Mouse (Mus musculus) layer of hippocampus, postnatal 36 days (tissue): Measurements from ENCODE around the gene Ube2i. TPM values are rescaled to one million over a fixed set of nuclear protein-coding genes. Genes with fewer than 3 reads are reported as not detected.

Source experiments
- DNase-seq, 2 experiments: peaks; one replicate each; pipeline ENCODE4 v3.0.0; 2022
- total RNA-seq, 2 experiments: library from RNA; stranded (reverse); gene quantifications; 2 replicates each; pipeline ENCODE4 v1.2.3; 2021

Gene Ube2i
- 100 to 1,000 TPM; 234 to 241 TPM for total RNA-seq

DNA sequence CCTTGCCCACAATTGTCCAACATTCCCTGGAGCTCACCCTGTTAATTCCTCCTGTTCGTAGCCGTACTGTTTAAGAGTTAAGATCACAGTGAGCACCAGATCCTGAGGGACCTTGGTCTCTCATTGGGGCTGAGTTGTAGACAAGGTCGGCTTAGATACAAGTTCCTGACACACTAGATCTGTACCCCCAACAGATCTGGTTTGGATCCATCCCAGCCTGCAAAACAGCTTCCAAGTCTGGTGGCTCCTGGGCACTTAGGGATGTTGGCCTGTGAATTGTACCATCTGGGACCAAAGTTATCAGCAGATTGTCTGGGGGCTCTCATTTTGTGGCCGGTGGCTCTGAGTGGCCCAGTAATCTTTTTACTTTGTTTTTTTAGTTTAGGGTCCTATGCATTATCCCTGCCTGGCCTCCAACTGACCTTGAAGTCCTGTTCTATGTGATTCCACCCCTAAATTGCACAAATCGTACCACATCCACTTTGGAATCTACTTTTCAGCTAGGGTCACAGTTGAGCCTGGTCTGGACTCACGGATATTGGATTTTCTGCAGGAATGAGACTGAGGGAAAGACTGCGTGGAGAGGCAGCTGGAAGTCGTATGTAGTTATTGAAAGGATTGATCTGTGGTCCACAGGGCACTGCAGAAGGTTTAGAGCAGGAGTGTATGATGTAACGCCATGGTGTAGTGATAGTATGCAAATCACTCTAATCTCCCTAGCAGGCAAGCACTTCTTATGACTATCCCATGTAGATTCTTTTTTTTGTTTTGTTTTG lies at the start of gene Ube2i:
TSS of gene Ube2i (minus strand) at position 52 of the 776 bp plus-strand sequence.
- no peak for DNase-seq

DNA sequence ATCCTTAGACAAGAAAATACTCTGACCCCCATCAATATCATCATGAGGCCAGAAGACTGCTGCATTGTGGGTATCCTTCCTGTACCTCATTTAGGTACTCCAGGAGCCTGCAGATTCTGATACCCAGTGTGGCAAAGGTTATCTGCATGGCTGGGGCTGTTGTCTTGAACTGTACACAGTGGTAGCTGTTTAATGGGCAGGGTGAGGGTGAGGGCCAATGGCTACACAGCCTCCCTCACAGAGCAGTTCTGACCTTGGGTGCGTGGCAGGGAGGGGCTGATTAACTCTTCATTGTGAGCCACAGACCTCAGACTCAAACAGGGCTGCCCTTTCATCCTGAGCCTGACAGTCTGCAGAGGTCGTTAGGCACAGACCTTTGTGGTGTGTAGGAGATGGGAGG lies 48.5 kb upstream of the Ube2i start:
- no peak for DNase-seq

DNA sequence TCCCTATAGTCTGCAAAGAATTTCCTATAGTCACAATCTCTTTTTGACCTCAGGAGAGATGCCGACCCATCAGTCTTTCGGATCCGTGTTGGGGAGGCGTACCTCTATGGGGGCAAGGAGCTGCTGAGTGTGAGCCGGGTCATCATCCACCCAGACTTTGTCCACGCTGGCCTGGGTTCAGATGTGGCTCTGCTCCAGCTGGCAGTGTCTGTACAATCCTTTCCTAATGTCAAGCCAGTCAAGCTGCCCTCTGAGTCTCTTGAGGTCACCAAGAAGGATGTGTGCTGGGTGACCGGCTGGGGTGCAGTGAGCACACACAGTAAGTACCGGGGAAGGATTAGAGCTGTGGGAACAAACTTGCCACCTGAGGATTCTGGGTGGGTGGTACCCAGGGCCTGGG lies 46.4 kb upstream of the Ube2i start:
- DNase-seq = no peak

DNA sequence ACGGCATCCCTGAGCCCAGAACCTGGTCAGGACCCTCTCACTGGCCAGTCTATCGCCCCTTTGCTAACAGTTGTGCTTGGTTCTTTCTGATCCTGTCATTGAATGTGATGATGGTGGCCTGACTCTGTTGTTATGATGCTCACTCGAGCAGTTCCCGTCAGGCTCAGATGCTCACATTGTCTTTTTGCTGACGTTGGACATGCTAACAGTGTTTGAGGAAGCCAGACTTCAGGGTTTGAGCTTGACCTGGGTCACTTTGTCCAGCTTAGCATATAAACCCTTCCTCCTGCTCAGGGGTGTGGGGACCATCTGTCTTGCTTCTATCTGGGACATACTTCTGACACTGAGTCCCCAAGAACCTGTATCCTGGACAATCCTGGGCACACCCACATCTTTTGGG lies 43.9 kb upstream of the Ube2i start, which contains the start of gene Prss29:
TSS of gene Prss29 (plus strand) at position 301 of the 400 bp plus-strand sequence.
- DNase-seq = no peak

DNA sequence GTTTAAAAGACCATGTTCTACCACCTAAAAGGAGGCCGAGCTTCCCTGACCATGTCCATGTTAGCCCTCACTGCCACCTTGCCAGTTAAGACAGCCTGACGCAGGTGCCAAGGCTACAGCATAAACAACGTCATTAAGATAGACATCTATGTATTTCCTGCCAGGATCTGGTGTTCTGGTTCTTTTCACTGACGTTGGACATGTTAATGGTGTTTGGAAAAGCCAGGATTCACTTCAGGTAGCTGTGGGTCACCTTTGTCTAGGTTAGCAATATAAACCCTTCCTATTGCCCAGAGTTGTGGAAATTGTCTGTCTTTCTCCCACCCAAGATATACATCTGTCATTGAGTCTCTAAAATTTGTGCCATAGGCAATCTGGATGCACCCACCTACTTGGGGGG lies 33.9 kb upstream of the Ube2i start, which contains the start of gene Prss28:
TSS of gene Prss28 (plus strand) at position 301 of the 400 bp plus-strand sequence.
- no peak for DNase-seq

DNA sequence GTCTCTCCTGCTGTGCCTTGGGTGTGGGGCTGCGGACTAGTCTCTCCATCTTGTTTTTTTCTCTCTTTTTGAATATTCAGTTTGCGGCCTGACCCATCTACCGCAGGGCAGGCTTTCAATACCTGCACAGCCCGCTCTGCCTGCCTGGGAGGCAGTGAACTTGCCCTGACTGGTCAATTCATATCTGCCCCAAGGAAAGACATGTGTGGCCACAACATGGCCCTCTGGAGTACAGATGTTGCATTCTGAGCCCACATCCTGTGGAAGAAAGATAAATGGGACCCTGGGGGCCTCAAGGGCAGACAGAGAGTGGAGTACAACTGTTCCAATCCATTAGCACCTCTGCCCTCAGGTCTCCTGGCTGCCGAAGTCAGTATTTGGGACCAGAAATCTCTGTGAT lies 23.7 kb upstream of the Ube2i start, which contains the start of gene Prss34:
TSS of gene Prss34 (plus strand) at position 301 of the 400 bp plus-strand sequence.
- DNase-seq = no peak

DNA sequence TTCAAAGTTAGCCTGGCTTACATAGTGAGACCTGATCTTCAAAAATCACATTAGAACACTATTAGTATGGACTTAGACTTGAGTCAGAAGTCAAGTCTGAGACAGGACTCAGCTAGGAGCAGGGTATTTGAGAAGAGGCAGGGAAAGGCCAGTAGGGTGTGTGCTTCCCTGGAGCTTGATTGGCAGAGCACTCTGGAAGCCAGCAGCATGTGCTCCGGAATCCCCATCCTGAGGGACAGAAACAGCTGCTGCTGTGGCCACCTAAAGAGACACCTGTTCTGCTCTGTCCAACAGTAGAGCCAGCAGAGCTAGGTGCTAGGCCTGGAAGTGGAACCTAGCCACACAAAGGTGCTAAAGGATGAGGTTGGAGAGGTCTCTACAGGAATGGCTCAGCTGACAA lies 19.7 kb upstream of the Ube2i start:
- DNase-seq = no peak

DNA sequence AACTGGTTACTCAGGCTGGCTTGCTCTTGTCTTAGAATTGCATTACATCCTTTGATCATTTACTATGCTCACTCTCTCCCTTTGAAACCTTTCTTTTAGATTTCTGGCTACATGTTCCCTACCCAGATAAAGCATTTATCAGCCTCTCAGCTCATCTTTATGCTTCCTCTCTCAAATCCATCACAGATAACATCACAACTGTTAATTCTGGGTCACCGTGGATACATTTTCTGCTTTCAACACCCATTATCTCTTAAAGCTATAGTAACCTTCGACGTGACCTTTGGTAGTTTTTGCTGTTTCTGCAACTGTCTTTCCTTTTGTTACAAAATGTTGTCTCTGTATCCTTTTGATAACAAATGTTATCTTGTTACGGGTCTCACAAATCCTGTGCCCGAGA lies 19.1 kb upstream of the Ube2i start:
- DNase-seq = no peak

DNA sequence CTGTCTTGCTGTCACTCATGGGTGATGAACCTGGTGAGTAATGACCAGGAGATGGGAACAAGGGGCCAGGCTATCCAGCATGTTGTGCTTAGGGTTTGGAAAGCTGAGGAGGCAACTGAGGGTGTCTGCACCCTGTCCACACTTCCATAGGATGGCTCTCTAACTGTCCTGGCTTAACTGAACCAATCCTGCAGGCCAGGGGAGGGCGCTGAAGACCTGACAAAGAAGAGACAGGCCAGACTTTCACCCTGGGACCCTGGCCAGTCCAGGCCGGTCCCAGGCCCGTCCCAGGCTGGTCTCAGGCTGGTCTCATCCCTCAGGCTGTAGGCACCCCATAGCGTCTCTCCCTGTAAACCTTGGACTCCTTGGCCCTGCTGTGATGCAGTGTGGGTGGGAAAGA lies 16.0 kb upstream of the Ube2i start:
- no peak for DNase-seq

DNA sequence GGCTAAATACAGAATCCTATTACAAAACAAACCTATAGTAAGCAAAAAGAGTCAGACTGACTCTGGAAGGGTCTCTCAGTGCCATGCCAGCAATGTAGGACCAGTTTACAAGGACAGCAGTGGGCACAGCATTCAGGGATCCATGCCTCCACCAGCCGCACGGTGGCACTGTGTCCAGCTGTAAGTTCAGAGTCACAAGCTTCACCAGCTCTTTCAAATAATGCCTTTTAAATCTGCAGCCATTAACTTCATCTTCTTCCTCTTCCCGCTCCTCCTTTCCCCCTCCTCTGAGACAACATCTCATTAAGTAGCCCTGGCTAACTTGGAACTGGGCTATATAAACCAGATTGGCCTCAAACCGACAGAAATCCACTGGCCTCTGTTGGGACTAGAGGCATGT lies 14.4 kb upstream of the Ube2i start:
- DNase-seq = peak in 1 of 2 experiments; percentile 29

DNA sequence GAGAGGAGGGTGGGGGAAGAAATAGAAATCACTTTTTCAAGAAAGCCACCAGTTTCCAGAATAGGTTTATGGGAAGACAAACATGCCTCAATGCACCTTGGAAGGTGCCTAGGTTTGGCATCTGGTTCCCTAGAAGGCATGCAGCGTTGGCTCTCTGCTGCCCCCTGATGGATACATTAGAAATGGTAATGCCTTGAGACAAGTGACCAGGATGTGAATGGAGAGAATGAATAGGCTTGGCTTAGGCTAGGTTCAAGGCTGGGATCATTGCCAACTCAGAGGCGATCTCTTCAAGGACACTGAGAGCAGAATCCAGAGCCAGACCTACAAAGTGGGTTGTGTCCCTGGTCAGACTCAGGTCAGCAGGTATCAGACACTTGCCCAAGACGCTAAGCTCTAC lies 10.6 kb upstream of the Ube2i start:
- DNase-seq = peak in 1 of 2 experiments; percentile 37

DNA sequence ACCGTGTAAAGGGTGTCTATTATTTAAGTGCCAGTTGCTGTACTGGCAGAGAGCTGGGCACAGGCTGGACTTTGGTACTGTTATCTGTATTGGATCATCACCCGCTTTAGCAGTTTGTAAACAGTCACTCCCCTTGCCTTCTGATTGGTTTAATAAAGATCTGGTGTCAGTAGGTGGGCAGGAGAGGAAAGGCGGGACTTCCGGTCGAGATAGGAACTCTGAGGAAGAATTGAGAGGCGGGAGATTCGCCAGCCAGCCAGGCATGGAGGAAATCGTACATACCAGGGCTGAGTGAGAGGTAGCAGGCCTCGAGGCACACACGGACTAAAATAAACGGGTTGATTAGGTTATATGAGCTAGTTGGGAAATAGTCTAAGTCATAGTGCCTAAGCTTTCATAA lies 7.7 kb upstream of the Ube2i start:
- no peak for DNase-seq

DNA sequence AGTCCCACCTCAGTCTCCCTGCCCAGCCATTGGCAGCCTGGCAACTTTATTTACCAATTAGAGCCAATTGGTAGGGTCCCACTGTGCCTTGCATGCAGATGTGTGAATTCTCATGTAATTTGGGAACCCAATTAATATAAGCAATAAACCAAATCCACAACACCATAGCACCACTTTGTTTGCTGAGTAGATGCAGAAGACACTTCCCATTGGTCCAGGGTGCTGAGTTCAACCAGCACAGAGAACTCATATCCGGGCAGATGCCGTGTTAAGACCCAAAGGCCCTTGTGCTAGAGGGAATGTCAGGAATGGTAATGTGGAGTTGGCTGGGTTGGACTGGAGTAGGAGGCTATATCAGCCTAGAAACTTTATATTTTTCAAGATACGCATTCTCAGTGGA lies 1.4 kb upstream of the Ube2i start:
- DNase-seq = no peak

DNA sequence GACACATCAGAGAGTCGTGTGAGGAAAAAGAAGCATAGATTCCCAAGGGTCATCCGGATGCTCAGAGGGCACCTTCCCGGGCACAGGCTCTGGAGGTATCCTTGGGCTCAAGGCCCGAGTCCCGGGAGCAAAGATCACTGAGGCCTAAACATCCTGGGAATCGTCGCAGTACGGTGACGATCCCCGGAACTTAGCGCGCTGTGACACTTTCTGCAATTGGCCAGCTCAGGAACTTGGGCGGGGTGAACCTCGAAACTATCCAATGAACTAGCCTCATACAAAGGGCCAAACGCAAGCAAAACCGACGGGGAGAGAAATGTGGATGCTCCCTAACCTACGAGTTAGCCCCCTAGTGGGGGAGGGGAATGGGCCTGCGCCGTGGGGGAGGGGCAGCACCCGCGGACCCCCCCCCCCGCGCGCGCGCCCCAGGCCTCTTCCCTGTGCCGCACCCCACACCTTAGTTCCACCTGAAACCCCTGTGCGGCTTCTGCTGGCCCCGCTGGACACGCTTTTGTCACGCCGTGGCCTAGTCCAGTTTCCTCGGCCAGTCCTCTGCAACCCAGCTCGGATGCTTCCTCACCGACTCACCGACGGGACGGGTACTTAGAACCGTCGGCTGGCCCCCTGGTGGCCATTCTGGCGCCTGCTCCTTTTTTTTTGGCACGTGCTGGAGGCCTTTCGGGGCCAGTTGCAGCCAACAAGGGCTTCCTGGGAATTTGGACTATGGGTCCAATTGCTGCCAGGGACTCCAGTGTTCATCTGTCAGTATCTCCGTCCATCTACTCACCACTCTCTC lies 518 bp downstream of the Ube2i start:
- DNase-seq = peak; percentile 94 to 95

DNA sequence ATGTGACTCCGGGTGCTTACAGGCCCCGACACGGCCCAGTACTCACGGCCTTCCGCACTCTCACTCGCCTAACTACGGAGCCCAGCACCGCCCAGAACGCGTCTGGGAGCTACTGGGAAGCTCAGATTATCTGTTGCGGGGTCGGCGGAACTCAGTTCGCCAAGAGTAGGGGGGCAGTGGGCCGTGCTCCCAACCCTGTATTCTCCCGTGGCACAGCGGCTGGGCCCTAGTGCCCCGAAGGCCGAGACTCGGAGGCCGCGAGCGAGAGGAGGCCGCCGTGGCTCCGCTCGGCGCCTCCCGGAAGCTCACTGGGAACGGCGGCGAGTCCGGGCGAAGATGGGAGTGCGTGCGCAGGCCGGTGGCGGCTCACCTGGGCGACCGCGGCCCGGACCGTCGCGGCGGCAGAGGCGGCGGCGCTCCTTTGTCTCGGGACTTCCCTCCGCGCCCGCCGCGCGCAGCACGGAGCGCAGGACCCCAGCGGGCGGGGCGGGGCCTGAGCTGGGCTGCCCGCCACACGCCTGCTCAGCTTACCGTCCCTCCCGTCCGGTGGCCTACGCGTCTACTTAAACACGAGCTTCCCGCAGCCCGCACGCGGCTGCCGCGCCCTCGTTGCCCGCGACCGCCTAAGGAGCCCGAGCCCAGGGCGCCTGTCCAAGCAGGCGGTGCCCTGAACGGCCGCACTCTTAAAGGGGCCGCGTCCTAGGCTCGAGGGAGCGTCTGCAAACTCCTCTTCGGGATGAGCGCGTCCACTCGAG lies 1.3 kb downstream of the Ube2i start:
- DNase-seq = peak; percentile 92 to 93

DNA sequence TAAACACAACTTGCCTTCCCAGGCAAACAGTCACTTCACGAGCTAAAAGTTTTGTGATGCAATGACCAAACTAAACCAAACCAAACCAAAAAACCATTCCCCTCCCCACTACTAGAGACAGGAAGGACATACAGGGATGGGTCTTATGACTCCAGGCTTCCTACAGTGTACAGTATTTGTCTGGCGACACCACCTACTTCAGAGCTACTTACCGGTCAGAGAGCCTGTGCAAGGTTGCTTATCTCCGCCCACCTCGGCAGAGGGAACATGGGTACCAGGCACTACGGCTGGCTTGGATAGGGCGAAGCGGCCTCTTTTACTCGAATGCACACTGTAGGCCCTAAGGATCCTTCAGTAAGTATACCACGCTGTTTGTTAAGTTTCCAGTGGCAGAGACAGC lies 2.1 kb downstream of the Ube2i start:
- DNase-seq = no peak

DNA sequence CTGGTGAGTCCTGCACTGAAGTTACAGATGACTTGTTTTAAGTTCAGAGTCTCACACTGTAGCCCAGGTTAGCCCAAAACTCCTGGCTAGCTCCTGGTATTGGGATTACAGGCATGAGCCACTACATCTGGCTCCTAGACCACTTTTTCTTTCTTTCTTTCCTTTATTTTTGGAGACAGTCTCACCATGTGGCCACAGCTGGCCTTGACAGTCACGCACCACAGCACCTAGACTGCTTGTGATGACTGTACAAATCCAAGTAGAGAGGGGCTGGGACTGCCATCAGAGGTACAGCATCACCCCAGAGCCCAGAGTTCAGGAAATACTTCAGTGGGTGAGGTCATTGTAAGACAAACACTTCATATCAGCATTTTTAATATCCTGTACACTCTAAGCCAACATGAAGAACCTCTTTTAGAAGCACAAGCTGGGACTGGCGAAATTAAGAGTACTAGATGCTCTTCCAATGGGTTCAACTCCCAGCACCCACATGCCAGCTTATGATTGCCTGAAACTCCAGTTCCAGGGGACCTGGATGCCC lies 3.6 kb downstream of the Ube2i start:
- DNase-seq = no peak

DNA sequence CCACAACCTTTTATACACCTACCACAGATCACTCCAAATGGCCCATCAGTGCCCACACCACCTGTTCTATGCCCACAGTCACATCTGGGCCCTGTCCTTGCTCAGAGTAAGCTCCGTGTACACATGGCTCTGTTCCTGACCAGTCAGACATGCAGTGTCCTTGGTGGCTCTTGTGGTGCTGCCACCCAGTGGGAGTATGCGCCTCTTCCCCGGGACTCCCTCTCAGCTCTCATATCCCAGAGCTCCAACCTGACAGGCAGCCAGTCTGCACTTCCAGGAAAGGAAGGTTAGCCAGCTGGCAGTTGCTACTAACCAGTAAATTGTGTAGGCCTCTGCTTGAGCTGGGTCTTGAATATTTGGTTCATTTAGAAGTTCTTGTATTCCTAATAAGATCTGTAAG lies 10.0 kb downstream of the Ube2i start:
- DNase-seq = peak in 1 of 2 experiments; percentile 37

DNA sequence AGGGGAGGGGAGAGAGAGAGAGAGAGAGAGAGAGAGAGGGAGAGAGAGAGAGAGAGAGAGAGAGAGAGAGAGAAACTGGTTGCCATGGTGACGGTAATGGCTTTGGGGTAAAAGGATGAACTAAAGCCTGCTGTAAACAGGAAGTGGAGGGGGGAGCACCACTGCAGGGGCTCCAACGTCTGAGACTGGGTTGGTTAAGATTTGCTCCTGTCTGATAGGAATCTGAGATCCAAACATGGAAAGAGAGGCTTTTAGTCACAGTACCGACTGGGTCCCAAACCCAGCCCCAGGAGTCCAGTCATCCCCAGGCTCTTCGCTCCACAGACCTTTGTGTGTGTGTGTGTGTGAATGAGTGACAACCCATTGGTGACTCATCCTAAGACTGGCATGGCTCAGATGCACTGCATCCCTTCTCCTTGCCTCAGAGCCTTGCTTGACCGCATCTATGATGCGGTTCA lies 16.6 kb downstream of the Ube2i start:
- no peak for DNase-seq

DNA sequence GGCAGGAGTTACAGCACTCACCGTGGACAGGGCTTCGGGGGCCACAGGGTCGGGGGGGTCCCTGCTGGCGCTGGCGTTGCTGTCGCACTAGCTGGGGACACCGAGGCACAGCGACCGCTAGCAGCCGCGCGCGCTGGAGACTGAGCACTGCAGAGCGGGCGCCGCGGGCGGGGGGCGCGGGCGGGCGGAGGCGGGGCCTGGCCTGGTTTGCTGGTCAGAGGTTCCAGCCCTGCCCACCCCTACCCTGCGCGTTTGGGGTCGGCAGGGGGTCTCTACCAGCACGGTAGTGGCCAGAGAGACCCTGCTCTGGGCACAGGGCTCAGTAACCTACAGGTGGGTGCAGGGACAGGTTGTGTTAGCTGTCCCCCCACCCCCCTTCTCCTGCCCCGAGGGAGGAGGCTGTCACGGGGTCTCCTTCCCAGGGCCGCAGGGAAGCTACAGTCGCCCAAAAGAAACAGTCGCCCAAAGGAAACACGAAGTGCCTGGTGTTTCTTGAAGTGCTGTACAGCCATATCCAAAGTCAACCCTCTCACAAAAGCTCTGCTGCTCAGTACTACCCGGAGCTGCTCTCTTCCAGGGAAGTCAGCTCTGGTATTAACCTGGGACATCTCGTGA lies 18.2 kb downstream of the Ube2i start, which contains the start of gene Baiap3:
TSS of gene Baiap3 (minus strand) at position 225 of the 615 bp plus-strand sequence.
- DNase-seq = no peak

DNA sequence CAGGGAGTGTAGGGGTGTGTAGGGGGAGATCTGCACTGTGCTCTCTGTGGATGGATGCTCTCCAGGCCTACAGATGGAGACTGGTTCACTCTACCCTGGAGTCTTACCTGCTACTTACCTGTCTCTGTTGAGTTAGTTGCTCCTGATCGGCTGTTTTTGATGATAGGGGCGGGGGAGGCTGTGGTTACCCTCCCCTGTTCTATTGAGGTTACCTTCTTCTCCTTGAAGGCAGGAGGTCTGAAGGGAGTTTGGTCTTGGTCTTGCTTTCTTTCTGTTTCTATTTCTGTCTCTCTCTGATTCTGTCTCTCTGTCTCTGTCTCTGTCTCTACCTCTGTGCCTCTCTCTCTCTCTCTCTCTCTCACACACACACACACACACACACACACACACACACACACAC lies 19.3 kb downstream of the Ube2i start:
- DNase-seq = no peak

DNA sequence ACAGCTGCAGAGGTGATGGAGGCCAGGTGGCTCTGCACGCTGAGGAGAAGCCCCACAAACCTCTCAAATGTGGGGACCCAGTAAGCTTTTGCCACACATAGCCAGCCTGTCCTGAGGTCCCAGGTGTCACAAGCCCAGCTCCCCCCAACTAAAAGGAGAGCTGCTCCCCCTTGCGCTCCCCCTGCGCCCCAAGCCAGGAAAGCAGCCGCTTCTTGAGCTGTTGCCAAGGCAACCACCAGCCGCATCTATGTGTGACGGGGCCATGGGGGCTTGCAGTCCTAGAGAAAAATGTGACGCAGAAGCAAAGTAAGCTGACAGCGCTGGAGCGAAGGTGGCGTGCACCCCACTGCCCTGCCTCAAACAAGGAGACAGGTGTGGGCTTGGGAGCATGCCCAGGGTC lies 20.7 kb downstream of the Ube2i start:
- DNase-seq = peak in 1 of 2 experiments; percentile 40
